Mouse (Mus musculus): ENCODE measurements at regions not wholly inside any gene's neighbourhood (a gene's known extent, or its start where the extent isn't known, plus 50 kb on each side); places are given as distances from the start of the nearest gene placed in this dataset.
A peak's percentile ranks its signal among the peaks of the same experiment; 100 is the strongest.

GRCm38 (mm10) chr14:115015299-115015698 is 76.7 kb upstream of the Gpc5 start:
- DNase-seq (ENCODE audit: low spot score) = no peak

GRCm38 (mm10) chr14:115017410-115018153 is 74.4 kb upstream of the Gpc5 start:
- peak; percentile 16 for DNase-seq (ENCODE audit: low spot score)

- DNase-seq (ENCODE audit: low spot score) = no peak
Observed at GRCm38 (mm10) chr14:115028011-115028410, 64.0 kb upstream of the Gpc5 start.

- DNase-seq (ENCODE audit: low spot score) = no peak
Observed at GRCm38 (mm10) chr14:115031734-115032133, 60.3 kb upstream of the Gpc5 start.

GRCm38 (mm10) chr14:115033375-115033969 is 58.5 kb upstream of the Gpc5 start:
- DNase-seq (ENCODE audit: low spot score) = no peak

GRCm38 (mm10) chr14:115034718-115035437 is 57.1 kb upstream of the Gpc5 start:
- DNase-seq (ENCODE audit: low spot score) = no peak

- DNase-seq (ENCODE audit: low spot score) = no peak
Observed at GRCm38 (mm10) chr14:115037086-115037793, 54.8 kb upstream of the Gpc5 start.

GRCm38 (mm10) chr14:115038788-115039187 is 53.2 kb upstream of the Gpc5 start:
- DNase-seq (ENCODE audit: low spot score) = no peak

GRCm38 (mm10) chr14:115039524-115039923 is 52.5 kb upstream of the Gpc5 start:
- DNase-seq (ENCODE audit: low spot score) = no peak

GRCm38 (mm10) chr14:115040091-115040571 is 51.9 kb upstream of the Gpc5 start:
- DNase-seq (ENCODE audit: low spot score) = no peak

- peak; percentile 41 for DNase-seq (ENCODE audit: low spot score)
Observed at GRCm38 (mm10) chr14:115040578-115041206, 51.3 kb upstream of the Gpc5 start.

- DNase-seq (ENCODE audit: low spot score) = no peak
Observed at GRCm38 (mm10) chr14:115041336-115042054, 50.5 kb upstream of the Gpc5 start.

- peak; percentile 34 for DNase-seq (ENCODE audit: low spot score)
Observed at GRCm38 (mm10) chr14:115042055-115042564, 49.9 kb upstream of the Gpc5 start.
